Mouse (Mus musculus): ENCODE data around the gene Laptm5.

Gene Laptm5

DNA sequence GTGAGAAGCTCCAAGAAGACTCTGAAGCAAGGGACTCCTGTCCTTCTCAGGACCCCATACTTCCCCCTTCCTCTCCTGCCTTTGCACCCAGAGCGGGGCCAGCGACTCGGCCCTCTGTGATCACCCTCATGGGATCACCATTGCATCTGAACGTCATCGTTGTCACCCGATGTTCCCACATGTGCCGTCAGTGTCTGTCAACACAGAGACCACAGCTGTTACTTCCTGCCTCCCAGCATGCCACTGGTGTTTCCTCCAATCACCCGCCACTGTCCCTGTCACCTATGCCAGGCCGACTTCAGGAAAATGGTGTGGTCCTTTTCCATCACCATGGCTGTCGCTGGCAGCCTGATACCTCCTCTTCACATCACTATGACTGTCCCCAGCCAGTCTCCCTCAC is 9.1 kb downstream of the Laptm5 start:
- DNase-seq, result no peak

DNA sequence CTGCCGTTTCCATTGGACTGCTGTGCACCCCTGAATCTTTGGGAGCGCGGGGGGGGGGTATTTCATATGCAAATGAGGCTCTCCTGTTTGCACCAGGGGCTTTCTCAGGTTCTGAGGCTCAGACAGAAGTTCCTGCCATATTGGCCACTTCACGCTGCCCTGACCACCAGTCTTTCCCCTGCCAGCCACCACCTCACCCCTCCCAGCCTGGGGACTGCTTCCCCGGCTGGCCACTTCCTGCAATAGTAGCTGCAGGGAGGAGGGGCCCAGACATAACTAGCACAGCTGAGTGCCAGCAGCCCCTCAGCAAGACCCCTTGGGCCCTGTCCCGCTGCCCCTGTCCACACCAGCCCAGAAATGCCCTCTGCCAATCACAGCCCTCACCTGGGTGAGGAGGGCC is 13.3 kb downstream of the Laptm5 start:
- DNase-seq, result no peak

DNA sequence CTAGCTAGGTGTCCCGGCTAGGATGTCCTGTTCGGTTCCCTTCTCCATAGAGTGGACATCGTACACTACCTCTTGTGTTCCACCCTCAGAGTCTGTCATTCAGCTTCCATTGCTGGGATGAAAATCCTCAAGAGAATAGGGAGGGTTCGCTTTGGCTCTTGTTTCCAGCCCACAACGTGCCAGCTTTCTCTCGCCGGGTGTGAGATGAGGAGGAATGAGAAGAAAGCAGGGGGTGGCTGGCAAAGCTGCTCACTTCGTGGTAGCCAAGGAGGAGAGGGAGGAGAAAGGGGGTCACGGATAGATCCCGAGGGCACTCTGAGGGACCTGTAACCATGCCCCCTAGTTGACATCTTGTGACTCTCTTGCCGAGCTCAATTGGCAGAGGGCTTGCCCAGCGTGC is 14.9 kb downstream of the Laptm5 start:
- DNase-seq, result no peak

DNA sequence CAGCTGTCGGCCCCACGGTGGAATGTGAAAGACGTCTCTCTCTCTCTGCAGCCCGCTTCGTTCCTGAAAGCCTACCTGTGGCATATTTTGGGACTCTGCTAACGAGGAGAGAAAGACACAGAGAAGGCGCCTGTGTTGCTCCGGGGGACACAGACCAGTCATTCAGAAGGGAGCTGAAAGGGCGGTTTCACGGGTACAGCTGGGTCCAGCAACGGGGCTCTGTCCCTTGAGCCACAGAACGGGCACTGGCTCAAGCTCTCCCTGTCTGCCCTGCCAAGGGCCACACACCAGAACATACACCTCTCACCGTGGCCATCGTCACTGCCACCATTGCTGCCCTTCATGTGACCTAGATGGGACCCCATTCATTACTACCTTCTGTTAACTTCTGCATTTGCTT is 29.7 kb downstream of the Laptm5 start:
- no peak for DNase-seq

DNA sequence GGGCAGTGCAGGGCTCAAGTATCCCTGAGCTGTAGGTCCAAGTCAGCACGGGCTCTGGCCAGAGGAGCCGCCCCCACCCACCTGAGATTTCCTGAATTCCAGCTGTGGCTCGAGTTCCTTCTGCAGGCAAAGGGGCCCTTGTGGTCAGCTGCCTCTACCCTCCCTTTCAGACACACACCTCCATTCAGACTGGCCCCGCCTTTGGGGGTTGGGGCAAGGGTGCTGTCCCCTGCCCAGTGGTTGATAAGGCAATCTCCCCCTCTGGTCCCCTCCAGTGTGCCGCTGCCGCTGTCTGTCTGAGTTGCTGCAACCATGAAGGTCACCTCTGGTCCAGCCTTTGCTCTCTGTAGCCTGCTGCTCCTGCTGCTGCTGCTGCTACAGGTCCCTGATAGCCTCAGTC is 31.2 kb downstream of the Laptm5 start, which contains the start of gene Matn1:
TSS of gene Matn1 (plus strand) at position 274 of the 400 bp plus-strand sequence.
- DNase-seq, result no peak

DNA sequence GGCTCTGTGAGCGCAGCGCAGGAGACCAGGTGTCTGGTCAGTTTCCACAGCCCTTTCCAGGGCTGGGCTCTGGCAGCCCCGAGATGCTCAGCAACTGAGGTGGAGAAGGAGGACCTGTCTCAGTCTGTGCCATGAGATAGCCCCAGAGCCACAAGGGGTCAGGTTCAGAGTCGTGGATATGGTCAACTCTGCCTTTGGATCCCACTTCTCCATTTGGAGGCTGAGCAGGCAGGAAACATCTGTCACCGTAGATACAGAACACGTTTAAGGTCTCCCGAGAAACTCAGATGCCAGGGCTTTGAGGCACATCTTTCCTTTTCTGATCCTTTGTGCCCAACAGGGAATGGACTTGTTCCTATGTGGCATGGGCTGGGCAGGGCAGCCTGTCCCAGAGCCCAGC is 31.9 kb downstream of the Laptm5 start:
- no peak for DNase-seq

DNA sequence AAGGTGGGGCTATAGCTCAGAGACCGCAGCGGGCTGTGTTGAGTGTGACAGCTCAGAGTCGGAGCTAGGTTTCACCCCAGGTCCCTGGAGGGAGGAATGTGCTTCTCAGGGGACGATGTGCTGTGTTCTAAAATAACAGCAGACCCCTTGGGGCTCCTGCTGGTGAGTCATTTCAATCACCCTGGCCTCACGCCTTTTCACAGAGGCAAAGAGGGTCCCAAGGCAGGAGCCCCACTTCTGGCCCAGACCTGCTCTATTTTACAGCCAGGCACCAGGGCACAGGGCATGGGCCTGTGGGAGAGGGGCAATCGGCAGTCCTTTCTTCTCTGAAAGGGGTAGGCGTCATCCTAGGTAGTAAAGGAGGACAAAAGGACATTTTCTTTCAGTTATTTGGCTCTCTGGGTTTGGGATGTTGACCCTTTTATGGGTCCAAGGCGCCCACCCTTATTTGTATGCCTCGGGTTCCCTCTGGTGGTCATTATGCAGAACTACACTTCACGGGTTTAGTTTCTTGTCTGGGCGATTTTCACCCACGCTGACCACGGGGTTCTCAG is 34.2 kb downstream of the Laptm5 start:
- DNase-seq, result peak; percentile 23

DNA sequence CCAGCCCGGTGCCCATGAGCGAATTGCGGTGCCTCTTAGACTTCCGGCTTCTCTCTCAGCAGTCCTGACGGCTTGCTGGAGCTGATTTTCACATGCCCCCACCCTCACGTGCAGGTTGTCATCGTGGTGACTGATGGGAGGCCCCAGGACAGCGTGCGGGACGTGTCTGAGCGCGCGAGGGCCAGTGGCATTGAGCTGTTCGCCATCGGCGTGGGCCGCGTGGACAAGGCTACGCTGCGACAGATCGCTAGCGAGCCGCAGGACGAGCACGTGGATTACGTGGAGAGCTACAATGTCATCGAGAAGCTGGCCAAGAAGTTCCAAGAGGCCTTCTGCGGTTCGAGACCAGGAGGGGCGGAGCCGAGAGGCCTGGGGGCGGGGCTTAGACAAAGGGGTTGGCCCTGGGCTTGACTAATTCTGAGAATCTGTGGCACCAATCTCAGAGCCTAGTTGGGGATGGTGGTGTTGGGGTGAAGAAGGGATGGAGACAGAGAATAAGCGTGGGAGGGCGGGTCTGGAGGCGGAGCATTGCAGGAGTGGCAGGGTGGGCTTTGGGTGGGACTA is 37.0 kb downstream of the Laptm5 start:
- no peak for DNase-seq

DNA sequence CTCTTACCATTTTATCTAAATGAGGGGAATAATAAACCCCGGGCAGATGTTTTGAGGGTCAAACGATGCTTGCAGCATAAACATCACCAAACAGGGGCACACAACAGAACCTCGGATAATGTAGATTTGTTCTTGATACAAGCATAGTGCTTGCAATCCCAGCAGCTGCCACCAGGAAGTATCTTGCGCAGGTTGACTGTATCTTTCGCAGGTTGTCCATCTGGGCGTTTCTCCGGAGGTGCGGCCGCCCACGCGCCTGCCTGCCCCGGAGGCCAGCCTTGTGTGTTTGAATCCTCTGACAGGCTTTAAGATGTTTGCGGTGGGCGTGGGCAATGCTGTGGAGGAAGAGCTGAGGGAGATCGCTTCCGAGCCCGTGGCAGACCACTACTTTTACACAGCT is 39.6 kb downstream of the Laptm5 start:
- DNase-seq, result peak; percentile 45

DNA sequence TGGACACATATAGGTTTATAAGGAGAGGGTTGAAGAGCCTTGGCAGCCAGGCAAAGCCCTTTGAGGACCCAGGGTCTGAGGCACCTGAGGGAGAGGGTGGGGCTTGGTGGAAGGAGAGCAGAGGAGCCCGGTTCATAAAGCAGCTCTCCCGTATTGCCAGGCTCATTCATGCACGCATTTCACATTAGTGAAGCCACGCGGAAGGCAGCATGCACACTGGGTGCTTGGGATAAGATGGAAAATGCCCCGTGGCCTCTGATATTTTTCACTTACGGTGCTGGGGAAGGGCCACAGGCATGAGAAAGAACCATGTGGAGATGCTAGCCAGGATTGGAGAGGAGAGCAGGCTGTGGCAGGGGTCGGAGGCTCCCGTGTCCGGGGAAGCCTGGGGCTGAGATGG is 44.2 kb downstream of the Laptm5 start:
- DNase-seq, result no peak

DNA sequence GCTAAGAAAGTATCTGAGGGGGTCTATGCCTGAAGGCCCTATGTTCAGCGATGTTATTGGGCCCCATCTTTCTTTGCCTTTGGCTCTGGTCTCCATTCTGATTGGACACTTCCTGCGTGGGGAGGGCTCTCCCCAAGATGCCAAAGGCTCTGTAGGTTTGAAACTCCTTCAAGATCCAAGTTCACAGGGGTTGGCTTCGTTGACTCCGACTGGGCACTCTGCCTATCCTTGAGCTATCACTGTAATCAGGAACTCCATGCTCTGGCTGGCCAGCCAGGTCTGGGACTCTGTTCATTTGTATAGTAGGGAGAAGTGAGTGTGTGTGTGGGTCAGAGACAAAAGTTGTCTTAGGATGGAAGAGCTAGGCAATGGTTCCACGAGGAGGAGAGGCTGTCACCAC is 45.9 kb downstream of the Laptm5 start:
- no peak for DNase-seq

DNA sequence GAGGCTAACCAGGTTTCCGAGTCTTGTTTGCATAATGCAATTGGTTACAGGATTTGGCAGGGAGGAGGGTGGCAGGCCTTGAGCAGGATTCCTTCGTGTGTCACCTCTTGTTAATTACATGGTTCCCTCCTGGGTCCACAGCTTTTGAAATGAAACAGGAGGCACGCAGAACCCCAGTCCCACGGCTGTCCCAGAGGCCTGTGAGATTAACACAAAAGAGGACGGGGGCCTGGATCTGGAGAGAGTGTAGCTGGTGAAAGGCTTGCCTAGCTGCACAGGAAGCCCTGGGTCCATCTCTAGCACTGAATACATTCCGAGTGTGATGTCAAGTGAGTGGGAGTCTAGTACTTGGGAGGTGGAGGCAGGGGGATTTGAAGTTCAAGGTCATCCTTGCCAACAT is 46.8 kb downstream of the Laptm5 start:
- no peak for DNase-seq

DNA sequence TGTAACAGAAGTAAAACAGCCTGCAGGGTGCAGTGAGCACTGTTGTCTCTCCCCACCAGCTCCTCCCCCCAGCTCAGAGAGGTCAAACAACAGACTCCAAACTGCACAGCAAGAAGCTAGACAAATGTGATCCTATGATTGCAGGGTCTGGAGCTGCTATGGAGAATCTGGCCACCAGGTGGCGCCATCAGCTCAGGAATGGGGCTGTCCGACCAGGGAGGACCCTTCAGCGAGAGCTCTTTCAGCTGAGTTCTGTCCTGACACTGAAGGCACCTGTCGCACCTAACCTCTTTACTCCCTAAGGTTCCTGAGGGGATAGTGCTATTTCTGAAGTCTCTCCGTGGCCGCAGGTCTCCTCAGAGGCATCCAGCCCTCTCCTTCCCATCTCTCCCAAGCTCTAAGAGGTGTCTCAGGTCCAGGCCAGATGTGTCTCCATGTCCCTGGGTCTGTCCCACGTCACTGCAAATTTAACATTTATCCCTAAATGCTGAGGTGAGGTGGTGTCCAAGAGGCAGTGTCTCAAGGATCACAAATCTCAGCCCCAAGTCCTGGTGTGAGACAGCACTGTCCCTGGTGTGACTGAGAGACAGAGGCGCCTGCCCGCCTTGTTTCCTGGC is 47.3 kb downstream of the Laptm5 start:
- peak; percentile 83 for DNase-seq

DNA sequence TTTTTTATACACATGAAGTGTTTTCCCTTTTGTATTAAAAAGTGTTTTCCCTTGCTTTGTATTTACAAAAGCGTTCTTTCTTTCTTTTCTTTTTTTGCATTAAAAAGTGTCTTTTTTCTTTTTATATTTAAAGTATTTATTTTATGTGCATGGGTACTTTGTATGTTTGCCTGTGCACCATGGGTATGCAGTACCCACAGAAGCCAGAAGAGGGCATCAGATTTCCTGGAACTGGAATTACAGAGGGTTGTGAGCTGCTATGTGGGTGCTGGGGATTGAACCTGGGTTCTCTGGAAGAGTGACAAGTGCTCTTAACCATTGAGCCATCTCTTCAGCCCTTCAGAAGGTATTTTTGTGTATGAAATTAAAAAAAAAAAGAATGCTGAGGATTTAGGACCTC is 58.4 kb downstream of the Laptm5 start:
- no peak for DNase-seq

DNA sequence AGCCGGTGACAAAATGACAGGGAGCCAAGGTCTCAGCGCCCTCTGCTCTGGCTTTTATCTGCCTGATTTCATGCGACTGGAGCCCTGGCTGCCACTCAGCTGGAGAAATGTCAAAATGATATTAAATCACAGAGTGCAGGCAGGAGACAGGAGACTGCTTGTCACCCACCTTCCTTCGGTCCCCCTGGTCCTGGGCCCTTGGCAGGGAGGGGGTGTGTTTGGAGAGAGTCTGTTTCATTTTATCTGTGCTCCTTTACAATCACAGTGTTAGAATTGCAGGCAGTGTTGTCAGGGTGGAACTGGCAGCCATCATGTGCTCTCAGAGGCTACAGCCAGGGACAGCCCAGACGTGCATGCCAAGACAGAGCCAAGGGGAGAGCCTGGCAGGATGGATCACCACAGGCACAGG is 59.5 kb downstream of the Laptm5 start:
- DNase-seq, result no peak

DNA sequence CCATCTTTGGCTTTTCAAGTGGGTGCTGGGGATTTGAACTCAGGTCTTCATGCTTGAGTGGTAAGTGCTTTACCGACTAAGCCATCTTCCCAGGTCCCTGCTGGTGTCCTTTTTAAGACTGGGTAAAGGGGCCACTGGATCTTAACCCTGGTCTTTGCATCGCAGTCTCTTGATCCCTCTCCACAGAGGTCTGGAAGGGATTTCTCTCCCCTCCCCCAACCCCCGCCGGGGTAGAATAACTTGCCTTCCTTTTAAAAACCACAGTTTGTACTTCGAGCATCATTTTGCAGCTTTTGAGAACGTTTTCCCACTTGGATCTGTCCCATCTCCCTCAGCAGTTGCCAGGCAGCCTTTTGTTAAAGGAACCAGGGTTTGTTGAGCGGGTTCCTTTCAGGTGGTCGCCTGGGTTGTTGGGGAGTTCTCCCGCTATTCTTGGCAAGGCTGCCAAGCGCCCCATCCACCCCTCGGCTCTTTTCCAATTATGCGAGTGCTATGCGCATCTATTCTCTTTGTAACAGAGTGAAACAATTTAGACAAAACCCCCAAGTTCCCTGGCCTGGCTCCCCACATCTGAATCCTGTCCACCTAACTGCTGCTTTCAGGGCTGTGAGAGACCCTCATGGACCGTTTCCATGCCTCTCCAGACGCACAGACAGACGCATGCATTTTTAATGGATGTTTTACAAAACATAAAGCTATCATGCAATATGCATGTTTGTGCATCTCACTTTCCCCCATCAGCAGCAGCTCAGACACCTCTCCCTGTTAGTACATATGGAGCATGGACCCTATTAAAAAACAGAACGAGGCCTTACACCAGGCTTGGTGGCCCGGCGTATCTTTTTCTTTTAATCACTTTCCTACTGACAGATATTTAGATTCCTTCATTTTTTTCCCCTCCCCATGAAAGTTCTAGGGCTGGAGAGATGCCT is 60.7 kb downstream of the Laptm5 start:
- no peak for DNase-seq

DNA sequence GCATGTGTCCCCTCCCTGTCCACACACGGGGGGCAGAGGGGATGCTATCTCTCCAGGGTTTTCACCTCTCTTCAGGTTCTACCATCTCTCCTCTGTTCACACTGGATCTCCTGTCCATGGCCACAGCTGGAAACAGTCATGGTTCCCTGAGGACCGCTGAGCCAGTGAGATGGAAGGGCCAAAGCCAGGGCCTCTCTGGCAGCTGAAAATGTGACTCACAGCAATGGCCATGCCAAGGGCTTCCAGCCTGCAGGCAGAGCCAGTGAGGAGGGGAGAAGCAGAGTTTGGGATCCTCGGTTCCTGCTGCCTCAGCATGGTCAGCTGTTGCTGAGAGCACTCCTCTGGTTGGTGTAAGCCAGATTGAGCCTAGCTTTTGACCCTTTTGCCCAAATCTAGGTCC is 66.1 kb downstream of the Laptm5 start:
- DNase-seq, result no peak

DNA sequence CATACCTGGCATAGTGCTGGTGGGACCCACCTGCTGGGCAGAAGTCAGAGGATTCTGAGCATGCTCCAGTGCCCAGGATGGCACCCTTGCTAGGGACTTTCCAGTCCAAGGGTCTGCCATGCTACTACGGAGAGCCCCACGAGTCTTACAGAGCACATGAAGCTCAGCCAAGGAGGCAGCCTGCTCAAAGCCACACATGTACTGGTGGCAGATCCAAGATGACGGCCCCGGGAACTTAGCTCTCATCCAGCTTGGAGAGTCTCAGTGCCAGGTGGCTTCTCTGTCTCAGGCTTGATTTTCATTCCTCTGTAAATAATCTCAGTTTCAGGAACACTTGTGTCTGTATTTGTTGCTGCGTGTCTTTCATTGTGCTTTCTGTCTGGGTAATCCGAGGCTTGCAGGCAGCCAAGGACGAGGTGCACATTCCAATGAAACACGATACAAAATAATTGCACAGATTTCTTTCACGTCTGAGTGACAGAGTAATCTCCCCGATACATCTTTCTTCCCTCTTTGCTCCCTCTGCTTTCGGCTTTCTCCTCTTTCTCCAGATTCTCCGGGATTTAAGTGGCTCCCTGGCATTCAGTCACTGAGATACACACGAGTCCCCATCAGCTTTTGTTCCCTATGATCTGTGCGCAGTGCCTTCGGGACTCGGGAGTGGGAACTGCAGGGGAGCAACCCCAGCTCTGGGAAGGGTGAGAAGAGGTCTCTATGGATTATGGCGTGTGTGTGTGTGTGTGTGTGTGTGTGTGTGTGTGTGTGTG is 71.7 kb downstream of the Laptm5 start:
- no peak for DNase-seq

Data from kidney, adult 18-20 months (tissue).